Mouse (Mus musculus) limb, embryonic 14.5 days (tissue): Measurements from ENCODE around the gene Mapkbp1. TPM values are rescaled to one million over a fixed set of nuclear protein-coding genes. Genes with fewer than 3 reads are reported as not detected.

Experiments used
- ATAC-seq: fragments of 200-750 bp; cut with Nextera tagmentation; 2 replicates; pipeline ENCODE4 v1.8.0; 2017; ENCODE audit warnings: low read depth, moderate number of reproducible peaks, moderate TSS enrichment; ENCODE audit not compliant: low FRiP score
- DNase-seq: peaks from one replicate; pipeline ENCODE4 v3.0.0-alpha.2; 2015; ENCODE audit warnings: low spot score
- H3K27ac ChIP-seq: fragments of 300-500 bp; sonication (generic); replicated peaks from 2 replicates; pipeline ENCODE4 v1.5.1; 2014; ENCODE audit warnings: low read depth, mild to moderate bottlenecking, low read length, moderate library complexity, mixed read lengths
- H3K27me3 ChIP-seq: fragments of 300-500 bp; sonication (generic); 2 replicates; pipeline ENCODE4 v1.6.1; 2014; ENCODE audit warnings: low read length, mixed read lengths; ENCODE audit not compliant: control insufficient read depth, insufficient read depth
- H3K36me3 ChIP-seq: fragments of 300-500 bp; sonication (generic); 2 replicates; pipeline ENCODE4 v1.6.1; 2014; ENCODE audit warnings: mild to moderate bottlenecking, low read length, moderate library complexity, mixed read lengths; ENCODE audit not compliant: control insufficient read depth, insufficient read depth
- H3K4me1 ChIP-seq: fragments of 300-500 bp; sonication (generic); 2 replicates; pipeline ENCODE4 v1.6.1; 2014; ENCODE audit warnings: antibody characterized with exemption, low read length, mixed read lengths; ENCODE audit not compliant: control insufficient read depth, insufficient read depth
- H3K4me2 ChIP-seq: fragments of 300-500 bp; sonication (generic); replicated peaks from 2 replicates; pipeline ENCODE4 v1.6.1; 2014; ENCODE audit warnings: low read depth, mild to moderate bottlenecking, low read length, moderate library complexity; ENCODE audit not compliant: severe bottlenecking
- H3K4me3 ChIP-seq: fragments of 300-500 bp; sonication (generic); replicated peaks from 2 replicates; pipeline ENCODE4 v1.5.1; 2014; ENCODE audit warnings: low read length
- H3K9ac ChIP-seq: fragments of 300-500 bp; sonication (generic); 2 replicates; pipeline ENCODE4 v1.6.1; 2014; ENCODE audit warnings: mild to moderate bottlenecking, low read depth, low read length, moderate library complexity; ENCODE audit not compliant: severe bottlenecking
- H3K9me3 ChIP-seq: fragments of 300-500 bp; sonication (generic); 2 replicates; pipeline ENCODE4 v1.6.1; 2016; ENCODE audit warnings: low read length; ENCODE audit not compliant: control insufficient read depth
- POLR2A ChIP-seq: fragments of 200-500 bp; IDR thresholded peaks from 2 replicates; pipeline ENCODE4 v1.8.0; 2012; ENCODE audit warnings: inconsistent platforms, mild to moderate bottlenecking, moderate library complexity, borderline replicate concordance; ENCODE audit not compliant: insufficient read depth, insufficient read length; ENCODE audit errors: extremely low read depth
- WGBS: fragments of 180-500 bp; shearing (Covaris S2); extraction: QIAGEN DNeasy Blood & Tissue Kit; methylation state at CpG from one replicate; pipeline ENCODE4 v1.1.7; 2014; 5-methylcytosine and 5-hydroxymethylcytosine counted together
- polyA plus RNA-seq, 2 experiments: library from polyadenylated mRNA; depleted of rRNA in 1 of 2; stranded (reverse) in 1 of 2; unstranded in 1 of 2; fragments of >200 nt; fragmentation: Nextera tagmentation in 1 of 2; extraction: Ambion mirVana in 1 of 2; gene quantifications; 2 replicates each; pipeline versions ENCODE4 v1.2.1 to v1.2.3; 2012 to 2014

Mapkbp1 gene
- polyA plus RNA-seq, 2 experiments = 4.2 to 26.2 TPM

- DNase-seq = no peak
- Histone ChIP-seq H3K9ac (no peak overlapping the region), H3K4me3 (no peak overlapping the region), H3K27me3 (no peaks in the 10 kb centered on the region), H3K9me3 (no peaks in the 10 kb centered on the region), H3K27ac (no peak overlapping the region), H3K4me2 (no peak overlapping the region), H3K36me3 (peaks cover 8% of the 10 kb centered on the region), H3K4me1 (no peaks in the 10 kb centered on the region)
- 71% methylated on average over 4 of the region's 4 CpGs for WGBS
- no peak for ATAC-seq
- no peak for TF ChIP-seq POLR2A
These were observed 35.2 kb downstream of the Mapkbp1 start for GRCm38 (mm10) chr2:120007680-120008210.

GRCm38 (mm10) chr2:120008672-120009071, 36.2 kb downstream of the Mapkbp1 start:
- WGBS = 67% methylated on average over 4 of the region's 4 CpGs
- Histone ChIP-seq H3K9ac (no peak overlapping the region), H3K27ac (no peak overlapping the region), H3K4me3 (no peak overlapping the region), H3K4me1 (no peaks in the 10 kb centered on the region), H3K9me3 (no peaks in the 10 kb centered on the region), H3K36me3 (peaks cover 16% of the 10 kb centered on the region), H3K4me2 (no peak overlapping the region), H3K27me3 (no peaks in the 10 kb centered on the region)
- DNase-seq (no peak), ATAC-seq (no peak)
- no peak for TF ChIP-seq POLR2A

DNA sequence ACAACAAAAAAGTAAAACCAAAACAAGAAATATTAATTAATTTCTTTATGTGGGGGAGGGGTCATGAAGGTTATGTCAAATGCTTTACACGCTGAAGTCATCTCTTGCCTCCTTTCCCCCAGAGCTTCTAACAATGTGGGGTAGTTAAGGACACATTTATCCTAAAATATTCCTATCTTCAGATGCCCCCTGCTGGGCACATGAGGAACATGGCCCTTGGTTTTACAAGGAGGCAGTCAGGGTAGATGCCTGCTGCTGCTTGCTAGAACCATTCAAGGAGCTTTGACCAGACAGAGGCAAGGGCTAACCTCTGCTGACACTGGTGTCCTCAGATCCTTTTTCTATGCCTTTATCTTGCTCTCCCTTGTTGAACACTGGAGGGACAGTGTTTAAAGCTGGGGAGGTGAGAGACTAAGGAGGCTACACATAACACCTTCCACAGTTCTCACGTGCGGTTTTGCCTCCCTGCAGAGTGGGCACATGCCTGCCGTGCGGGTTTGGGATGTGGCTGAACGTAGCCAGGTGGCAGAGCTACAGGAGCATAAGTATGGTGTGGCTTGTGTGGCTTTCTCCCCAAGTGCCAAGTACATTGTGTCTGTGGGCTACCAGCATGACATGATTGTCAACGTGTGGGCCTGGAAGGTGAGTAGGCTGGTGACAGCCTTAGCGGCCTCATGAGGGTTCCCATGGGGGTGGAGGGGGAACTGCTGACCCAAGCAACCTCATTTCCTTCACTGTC, 39.1 kb downstream of the Mapkbp1 start:
- no peak overlapping the region for H3K27ac ChIP-seq
- DNase-seq = peak; percentile 71
- H3K9me3 ChIP-seq = no peaks in the 10 kb centered on the region
- H3K4me3 ChIP-seq = no peak overlapping the region
- WGBS = 75% methylated on average over 8 of the region's 8 CpGs
- no peaks in the 10 kb centered on the region for H3K27me3 ChIP-seq
- no peak for TF ChIP-seq POLR2A
- no peak overlapping the region for H3K9ac ChIP-seq
- H3K36me3 ChIP-seq = peaks cover 35% of the 10 kb centered on the region
- no peak overlapping the region for H3K4me2 ChIP-seq
- ATAC-seq = peak; percentile 65; the same call in 1 of the 2 replicates
- no peaks in the 10 kb centered on the region for H3K4me1 ChIP-seq

GRCm38 (mm10) chr2:120012924-120013323, 40.4 kb downstream of the Mapkbp1 start:
- WGBS = 83% methylated on average over 13 of the region's 13 CpGs
- Histone ChIP-seq H3K4me1 (no peaks in the 10 kb centered on the region), H3K27ac (no peak overlapping the region), H3K4me3 (no peak overlapping the region), H3K36me3 (peaks cover 43% of the 10 kb centered on the region), H3K9me3 (no peaks in the 10 kb centered on the region), H3K27me3 (no peaks in the 10 kb centered on the region), H3K9ac (no peak overlapping the region), H3K4me2 (no peak overlapping the region)
- TF ChIP-seq POLR2A = no peak
- ATAC-seq = no peak
- no peak for DNase-seq

DNA sequence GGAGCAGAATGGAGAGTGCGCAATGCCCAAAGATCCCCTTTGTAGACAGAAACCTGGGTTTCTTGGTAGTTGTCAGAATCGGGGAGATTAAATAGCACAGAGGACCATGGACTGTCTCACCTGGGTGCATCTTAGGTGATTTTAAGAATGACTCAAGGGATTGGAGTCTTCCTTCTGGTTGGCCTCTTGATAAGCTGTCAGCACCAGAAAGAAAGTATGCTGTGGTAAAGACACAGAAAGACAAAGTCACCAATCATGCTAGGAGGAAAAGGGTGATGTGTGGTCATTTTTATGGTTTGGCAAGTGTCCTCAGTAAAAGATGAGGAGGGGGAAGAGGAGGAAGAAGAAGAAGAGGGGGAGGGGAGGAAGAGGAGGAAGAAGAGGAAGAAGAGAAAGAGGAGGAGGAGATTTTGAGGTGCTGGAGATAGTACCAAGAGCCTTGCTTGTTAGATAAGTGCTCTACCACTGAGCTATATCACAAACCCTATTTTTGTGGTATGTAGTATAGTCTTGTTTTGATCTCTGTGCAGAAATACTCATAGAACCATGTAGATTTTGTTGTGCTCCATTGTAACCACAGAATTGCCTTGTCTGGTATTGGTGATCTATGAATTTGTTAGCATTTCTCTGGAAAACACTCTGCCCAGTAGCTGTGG, 41.5 kb downstream of the Mapkbp1 start:
- H3K9me3 ChIP-seq = no peaks in the 10 kb centered on the region
- H3K27me3 ChIP-seq = no peaks in the 10 kb centered on the region
- H3K4me3 ChIP-seq = no peak overlapping the region
- no peak overlapping the region for H3K27ac ChIP-seq
- no peaks in the 10 kb centered on the region for H3K4me1 ChIP-seq
- H3K36me3 ChIP-seq = peaks cover 51% of the 10 kb centered on the region
- no peak for TF ChIP-seq POLR2A
- H3K4me2 ChIP-seq = no peak overlapping the region
- 97% methylated on average over 2 of the region's 2 CpGs for WGBS
- H3K9ac ChIP-seq = no peak overlapping the region
- DNase-seq (no peak), ATAC-seq (no peak)
